Mouse (Mus musculus): Measurements from ENCODE around the gene Gm49510.

Gene Gm49510

DNA sequence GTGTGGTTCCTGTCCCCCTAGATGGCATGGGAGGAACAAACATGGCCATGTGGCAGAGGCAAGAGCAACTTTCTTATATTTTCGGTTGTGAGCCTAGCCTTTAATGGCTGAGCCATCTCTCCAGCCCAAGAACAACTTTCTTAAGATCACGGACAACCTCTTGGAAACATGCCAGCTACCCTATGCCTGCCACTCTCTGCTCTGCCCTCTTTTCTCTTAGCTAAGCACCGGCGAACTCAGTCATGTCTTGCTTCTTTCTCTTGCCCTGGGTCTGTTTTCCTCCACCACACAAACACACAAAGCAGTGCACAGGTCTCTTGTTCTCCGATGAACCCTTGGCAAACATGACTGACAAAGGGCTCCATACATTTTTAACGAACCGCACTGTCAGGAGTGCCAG is 46.8 kb downstream of the Gm49510 start:
- DNase-seq (ENCODE audit: low spot score in 2 of 2) = no peak

GRCm38 (mm10) chr15:78947657-78948056 is 48.2 kb downstream of the Gm49510 start, which contains the start of gene Triobp:
Gene Triobp, plus strand, starts transcription at chr15:78947724.
- DNase-seq (ENCODE audit: low spot score in 2 of 2) = peak; percentile 77 to 79

- no peak for DNase-seq (ENCODE audit: low spot score in 2 of 2)
Observed at GRCm38 (mm10) chr15:78948152-78948725, 48.8 kb downstream of the Gm49510 start.

GRCm38 (mm10) chr15:78948883-78949282 is 49.4 kb downstream of the Gm49510 start:
- DNase-seq (ENCODE audit: low spot score in 2 of 2) = no peak

GRCm38 (mm10) chr15:78955663-78956062 is 56.2 kb downstream of the Gm49510 start:
- no peak for DNase-seq (ENCODE audit: low spot score in 2 of 2)

GRCm38 (mm10) chr15:78956351-78956750 is 56.9 kb downstream of the Gm49510 start:
- no peak for DNase-seq (ENCODE audit: low spot score in 2 of 2)

DNA sequence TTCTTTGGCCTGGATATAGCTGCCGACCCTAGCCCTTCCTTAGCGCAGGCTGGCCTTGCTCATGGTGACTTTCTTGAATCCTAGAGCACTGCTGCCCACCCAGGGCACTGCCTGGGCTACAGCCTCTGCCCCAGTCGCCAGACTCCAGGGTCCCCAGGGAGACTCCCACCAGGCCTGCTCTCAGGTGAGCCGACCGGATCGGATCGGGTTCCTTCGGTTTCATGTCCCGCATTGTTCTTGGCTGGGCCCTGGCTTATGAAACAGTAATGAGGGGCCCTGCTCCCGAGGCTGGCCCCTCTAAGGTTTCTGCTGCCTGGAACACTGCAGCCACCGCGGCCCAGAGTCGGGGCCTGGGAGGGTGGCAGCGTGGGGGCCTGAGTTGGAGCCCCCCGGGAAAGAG is 57.6 kb downstream of the Gm49510 start:
- no peak for DNase-seq (ENCODE audit: low spot score in 2 of 2)

GRCm38 (mm10) chr15:78959537-78959936 is 60.1 kb downstream of the Gm49510 start:
- DNase-seq (ENCODE audit: low spot score in 2 of 2) = no peak

DNA sequence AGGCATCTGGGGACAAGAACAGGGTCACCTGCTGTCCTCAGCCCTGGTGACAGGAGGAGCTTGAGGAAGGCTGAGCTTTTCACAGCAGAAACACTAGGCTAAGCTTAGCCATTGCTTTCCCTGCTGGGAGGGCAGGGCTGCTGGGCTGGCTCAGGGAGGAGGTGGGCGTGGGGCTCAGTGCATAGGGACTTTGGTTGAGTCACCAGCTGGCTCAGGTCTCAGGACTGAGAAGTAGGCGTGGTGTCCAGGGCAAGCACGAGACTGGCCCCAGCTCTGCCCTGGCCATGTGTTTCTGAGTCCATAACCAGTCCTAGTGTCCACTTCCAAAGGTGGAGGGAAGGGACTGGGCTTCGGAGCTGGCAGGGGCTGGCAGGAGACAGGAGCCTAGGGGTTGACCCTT is 60.6 kb downstream of the Gm49510 start:
- DNase-seq (ENCODE audit: low spot score in 2 of 2) = no peak

DNA sequence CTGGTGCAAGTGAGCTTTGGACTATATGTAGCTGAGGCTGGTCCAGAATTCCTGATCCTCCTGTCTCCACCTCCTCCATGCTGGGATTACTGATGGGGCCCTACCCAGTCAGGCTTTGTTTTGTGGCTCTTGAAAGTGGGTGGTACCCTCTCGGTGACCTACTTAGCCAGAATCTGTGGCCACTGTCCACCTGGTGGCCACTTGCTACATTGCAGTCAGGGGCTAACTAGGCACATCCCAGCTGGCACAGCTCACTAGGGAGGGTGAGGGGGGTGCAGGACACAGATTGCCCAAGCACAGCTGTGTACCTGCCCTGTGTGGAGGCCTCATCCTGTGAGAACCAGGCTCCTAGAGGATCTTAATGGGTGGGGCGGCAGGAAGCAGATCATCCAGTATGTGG is 63.4 kb downstream of the Gm49510 start:
- no peak for DNase-seq (ENCODE audit: low spot score in 2 of 2)
